In genomic region chr2:33795001-33795580, GRCm38 (mm10) we compare ENCODE assay signal across 12 mouse cellular contexts.
A peak's percentile ranks its signal among the peaks of the same experiment; 100 is the strongest.
DNase-seq lines count a peak whose midpoint lies in the region; ATAC-seq and TF ChIP-seq lines count a peak whose summit lies in the region.
"Had no signal": no experiment of that assay in that cellular context is flagged by ENCODE, and none has a peak within 500 bp of the region (broad histone marks: within the 10 kb centered on the region; RNA-seq: fewer than 3 reads in every experiment).

No protein-coding gene starts in this region.

- H3K4me3 ChIP-seq in limb, embryonic 10.5 days, result no peak overlapping the region
- H3K4me3 ChIP-seq in olfactory bulb, adult 2 months (ENCODE audit: insufficient read depth, low read depth, low read length), result peak overlapping the region; percentile 36
- no peak overlapping the region for H3K4me3 ChIP-seq in liver, embryonic 11.5 days (ENCODE audit: low read depth, low read length)
- H3K4me3 ChIP-seq: erythroblast, embryonic 14.5 days; liver, embryonic 15.5 days; myocyte had no signal

- H3K4me1 ChIP-seq in limb, embryonic 10.5 days, result peaks cover 68% of the 10 kb centered on the region
- H3K4me1 ChIP-seq in olfactory bulb, adult 2 months (ENCODE audit: control insufficient read depth, insufficient read depth, low read length), result peaks cover 57% of the 10 kb centered on the region
- H3K4me1 ChIP-seq in liver, embryonic 11.5 days (replicated peaks; ENCODE audit: control insufficient read depth, insufficient read depth, low read length), result peaks cover 2% of the 10 kb centered on the region; the same call in 1 of the 2 replicates
- H3K4me1 ChIP-seq: liver, embryonic 15.5 days had no signal

- DNase-seq in right cerebral cortex, adult 2 months (ENCODE audit: low spot score in 2 of 2), result peak; percentile 64 to 65
- no peak for DNase-seq in right cerebral cortex, postnatal 10 days (ENCODE audit: low spot score in 2 of 2)
- peak; percentile 43 to 52 for DNase-seq in frontal cortex, postnatal 25 days (ENCODE audit: low spot score in 2 of 2)
- DNase-seq in limb, embryonic 10.5 days (ENCODE audit: low spot score), result no peak
- DNase-seq in liver, embryonic 11.5 days (ENCODE audit: low spot score), result no peak
- no peak for DNase-seq in spleen, postnatal 14 days (ENCODE audit: low spot score in 2 of 2)
- DNase-seq: spleen, adult 18-20 months had no signal

- no peaks in the 10 kb centered on the region for H3K9me3 ChIP-seq in limb, embryonic 10.5 days (replicated peaks)
- H3K9me3 ChIP-seq in liver, embryonic 11.5 days (ENCODE audit: control insufficient read depth, low read length), result no peaks in the 10 kb centered on the region
- H3K9me3 ChIP-seq: G1E; liver, embryonic 15.5 days had no signal

- H3K27me3 ChIP-seq in limb, embryonic 10.5 days (ENCODE audit: low read depth, poor library complexity, severe bottlenecking), result no peaks in the 10 kb centered on the region
- H3K27me3 ChIP-seq in liver, embryonic 11.5 days (replicated peaks; ENCODE audit: control insufficient read depth, insufficient read depth, low read length), result no peaks in the 10 kb centered on the region
- H3K27me3 ChIP-seq: liver, embryonic 15.5 days had no signal

- no peak for TF ChIP-seq CTCF in olfactory bulb, adult 2 months (IDR thresholded peaks at IDR 0.05; ENCODE audit: insufficient read depth, low read depth, low read length)

- H3K4me2 ChIP-seq in liver, embryonic 11.5 days, result no peak overlapping the region
- H3K4me2 ChIP-seq: liver, embryonic 15.5 days had no signal

- WGBS in limb, embryonic 10.5 days, result 86% methylated on average over 7 of the region's 7 CpGs
- WGBS in olfactory bulb, adult 2 months, result 41% methylated on average over 7 of the region's 7 CpGs
- 90% methylated on average over 7 of the region's 7 CpGs for WGBS in liver, embryonic 11.5 days

- no peak overlapping the region for H3K9ac ChIP-seq in liver, embryonic 11.5 days (ENCODE audit: low read depth, low read length)
- H3K9ac ChIP-seq: liver, embryonic 15.5 days had no signal

- no peak for TF ChIP-seq POLR2A in olfactory bulb, adult 2 months (IDR thresholded peaks at IDR 0.05; ENCODE audit: insufficient read depth, low read depth, low read length)

- H3K36me3 ChIP-seq in limb, embryonic 10.5 days, result peaks cover 12% of the 10 kb centered on the region
- no peaks in the 10 kb centered on the region; the same call in 1 of the 2 replicates for H3K36me3 ChIP-seq in liver, embryonic 11.5 days (ENCODE audit: control insufficient read depth, insufficient read depth, low read length)

- ATAC-seq in liver, embryonic 11.5 days (replicated peaks; ENCODE audit: low FRiP score), result no peak

- peak overlapping the region; percentile 63 for H3K27ac ChIP-seq in limb, embryonic 10.5 days
- H3K27ac ChIP-seq in olfactory bulb, adult 2 months (ENCODE audit: insufficient read depth, low read depth, low read length), result peak overlapping the region; percentile 99
- no peak overlapping the region for H3K27ac ChIP-seq in liver, embryonic 11.5 days (ENCODE audit: low read depth, low read length)
- H3K27ac ChIP-seq: liver, embryonic 15.5 days had no signal

Comparison
In these comparisons a context has a peak if more than half of its experiments do, and no peak if none do; other contexts are left out.
1. DNase-seq: peak in right cerebral cortex, adult 2 months (2 of 2) and frontal cortex, postnatal 25 days (2 of 2); none in right cerebral cortex, postnatal 10 days (0 of 2), limb, embryonic 10.5 days (single experiment), liver, embryonic 11.5 days (single experiment) and spleen, postnatal 14 days (0 of 2).